Mouse (Mus musculus): ENCODE results near the gene Tmco5.

The Tmco5 gene

GRCm38 (mm10) chr2:116878391-116878790 lies at the start of gene Tmco5:
Tmco5 (plus strand) TSS chr2:116878691.
- no peak for DNase-seq (ENCODE audit: low read depth, low spot score)

GRCm38 (mm10) chr2:116831863-116832262 lies 46.6 kb upstream of the Tmco5 start:
- DNase-seq (ENCODE audit: low read depth, low spot score): no peak

- no peak for DNase-seq (ENCODE audit: low read depth, low spot score)
Measured at GRCm38 (mm10) chr2:116837829-116838228, 40.7 kb upstream of the Tmco5 start.

GRCm38 (mm10) chr2:116838538-116839197 lies 39.8 kb upstream of the Tmco5 start:
- no peak for DNase-seq (ENCODE audit: low read depth, low spot score)

- no peak for DNase-seq (ENCODE audit: low read depth, low spot score)
Measured at GRCm38 (mm10) chr2:116849980-116850636, 28.4 kb upstream of the Tmco5 start.

GRCm38 (mm10) chr2:116851356-116851755 lies 27.1 kb upstream of the Tmco5 start:
- DNase-seq (ENCODE audit: low read depth, low spot score): no peak

GRCm38 (mm10) chr2:116852249-116852648 lies 26.2 kb upstream of the Tmco5 start:
- no peak for DNase-seq (ENCODE audit: low read depth, low spot score)

GRCm38 (mm10) chr2:116858703-116859102 lies 19.8 kb upstream of the Tmco5 start:
- DNase-seq (ENCODE audit: low read depth, low spot score): no peak

GRCm38 (mm10) chr2:116876955-116877615 lies 1.4 kb upstream of the Tmco5 start:
- DNase-seq (ENCODE audit: low read depth, low spot score): no peak

- no peak for DNase-seq (ENCODE audit: low read depth, low spot score)
Measured at GRCm38 (mm10) chr2:116879730-116880129, 1.2 kb downstream of the Tmco5 start.

- no peak for DNase-seq (ENCODE audit: low read depth, low spot score)
Measured at GRCm38 (mm10) chr2:116893316-116893987, 15.0 kb downstream of the Tmco5 start.

GRCm38 (mm10) chr2:116893988-116894363 lies 15.5 kb downstream of the Tmco5 start:
- peak; percentile 39 for DNase-seq (ENCODE audit: low read depth, low spot score)

- DNase-seq (ENCODE audit: low read depth, low spot score): peak; percentile 70
Measured at GRCm38 (mm10) chr2:116899615-116900272, 21.3 kb downstream of the Tmco5 start.

GRCm38 (mm10) chr2:116900273-116900843 lies 21.9 kb downstream of the Tmco5 start:
- DNase-seq (ENCODE audit: low read depth, low spot score): no peak

- DNase-seq (ENCODE audit: low read depth, low spot score): no peak
Measured at GRCm38 (mm10) chr2:116908268-116908667, 29.8 kb downstream of the Tmco5 start.

GRCm38 (mm10) chr2:116912334-116913070 lies 34.0 kb downstream of the Tmco5 start:
- DNase-seq (ENCODE audit: low read depth, low spot score): no peak

GRCm38 (mm10) chr2:116913677-116914405 lies 35.4 kb downstream of the Tmco5 start:
- no peak for DNase-seq (ENCODE audit: low read depth, low spot score)

- no peak for DNase-seq (ENCODE audit: low read depth, low spot score)
Measured at GRCm38 (mm10) chr2:116914636-116915035, 36.1 kb downstream of the Tmco5 start.

- no peak for DNase-seq (ENCODE audit: low read depth, low spot score)
Measured at GRCm38 (mm10) chr2:116918598-116918997, 40.1 kb downstream of the Tmco5 start.
